Mouse (Mus musculus): ENCODE measurements around the gene Gm8439. TPM values are rescaled to one million over a fixed set of nuclear protein-coding genes. Genes with fewer than 3 reads are reported as not detected.
A peak's percentile ranks its signal among the peaks of the same experiment; 100 is the strongest.

The Gm8439 gene
- polyA plus RNA-seq, 1 experiment from 2014 or later, result not detected

GRCm38 (mm10) chr4:120616199-120617025 lies 27.9 kb downstream of the Gm8439 start:
- WGBS, result 63% methylated on average over 13 of the region's 13 CpGs
- Histone ChIP-seq H3K9me3 (replicated peaks; ENCODE audit: control insufficient read depth, low read length) (no peaks in the 10 kb centered on the region), H3K27ac (ENCODE audit: low read depth, low read length) (no peak overlapping the region), H3K27me3 (replicated peaks; ENCODE audit: control insufficient read depth, insufficient read depth, low read length) (no peaks in the 10 kb centered on the region), H3K4me2 (ENCODE audit: low read length) (no peak overlapping the region), H3K4me3 (ENCODE audit: low read depth, low read length) (no peak overlapping the region), H3K9ac (ENCODE audit: low read length) (no peak overlapping the region), H3K36me3 (ENCODE audit: control insufficient read depth, insufficient read depth, low read length) (no peaks in the 10 kb centered on the region), H3K4me1 (ENCODE audit: control insufficient read depth, insufficient read depth, low read length) (no peaks in the 10 kb centered on the region)
- no peak for DNase-seq (ENCODE audit: low spot score)
- no peak for ATAC-seq

DNA sequence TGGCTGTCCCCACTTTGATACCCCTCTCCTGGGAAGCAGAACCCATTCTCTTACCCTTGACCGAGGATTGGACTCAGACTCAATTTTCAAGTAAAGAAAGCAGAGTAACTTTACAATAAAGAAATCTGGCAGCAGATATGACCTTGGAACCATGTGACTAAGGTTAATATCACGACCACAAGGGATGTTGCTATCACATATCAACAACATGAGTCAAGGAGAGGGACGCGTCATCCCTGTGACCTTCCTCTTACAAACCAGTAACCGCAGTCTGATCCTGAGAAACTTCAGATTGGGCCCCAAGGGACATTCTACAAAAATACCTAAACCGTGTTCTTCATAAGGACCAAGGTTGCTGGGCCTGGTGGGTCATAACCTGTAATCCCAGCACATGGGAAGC lies 39.2 kb downstream of the Gm8439 start:
- DNase-seq (ENCODE audit: low spot score) (no peak), ATAC-seq (no peak)
- Histone ChIP-seq H3K4me3 (ENCODE audit: low read depth, low read length) (no peak overlapping the region), H3K27me3 (replicated peaks; ENCODE audit: control insufficient read depth, insufficient read depth, low read length) (no peaks in the 10 kb centered on the region), H3K27ac (ENCODE audit: low read depth, low read length) (no peak overlapping the region), H3K9ac (ENCODE audit: low read length) (no peak overlapping the region), H3K4me2 (ENCODE audit: low read length) (no peak overlapping the region), H3K36me3 (ENCODE audit: control insufficient read depth, insufficient read depth, low read length) (no peaks in the 10 kb centered on the region), H3K9me3 (replicated peaks; ENCODE audit: control insufficient read depth, low read length) (no peaks in the 10 kb centered on the region), H3K4me1 (ENCODE audit: control insufficient read depth, insufficient read depth, low read length) (no peaks in the 10 kb centered on the region)
- 91% methylated on average over 6 of the region's 6 CpGs for WGBS

DNA sequence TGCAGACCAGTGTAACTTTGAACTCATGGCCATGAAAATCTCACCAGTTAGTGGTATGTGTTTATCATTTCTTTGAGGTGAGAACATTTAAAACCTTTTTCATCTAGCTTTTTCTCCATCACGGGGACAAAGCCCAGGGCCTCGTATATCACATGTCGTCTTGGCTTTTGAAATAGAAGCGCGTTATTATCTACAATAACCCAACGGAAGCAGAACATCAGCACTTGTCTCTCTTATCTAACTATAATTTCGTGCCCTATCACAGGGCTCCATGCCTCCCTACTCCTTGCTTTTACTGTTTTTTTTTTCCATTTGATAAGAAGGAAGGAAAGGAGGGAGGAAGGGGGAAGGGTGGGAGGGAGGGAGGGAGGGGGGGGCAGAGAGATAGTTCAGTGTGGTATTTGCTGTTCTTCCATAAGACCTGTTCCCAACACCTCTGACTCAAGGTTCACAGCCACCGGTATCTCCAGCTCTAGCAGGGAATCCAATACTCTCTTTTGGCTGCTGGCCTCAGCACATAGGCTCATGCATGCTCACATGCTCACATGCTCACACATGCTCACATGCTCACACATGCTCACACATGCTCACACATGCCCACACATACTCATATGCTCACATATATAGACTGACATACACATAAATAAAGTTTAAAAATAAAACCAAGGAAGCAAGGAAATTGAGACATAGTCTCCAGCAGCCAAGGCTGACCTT lies 41.8 kb downstream of the Gm8439 start:
- Histone ChIP-seq H3K9me3 (replicated peaks; ENCODE audit: control insufficient read depth, low read length) (no peaks in the 10 kb centered on the region), H3K9ac (ENCODE audit: low read length) (no peak overlapping the region), H3K4me3 (ENCODE audit: low read depth, low read length) (no peak overlapping the region), H3K27ac (ENCODE audit: low read depth, low read length) (no peak overlapping the region), H3K4me1 (ENCODE audit: control insufficient read depth, insufficient read depth, low read length) (no peaks in the 10 kb centered on the region), H3K27me3 (replicated peaks; ENCODE audit: control insufficient read depth, insufficient read depth, low read length) (no peaks in the 10 kb centered on the region), H3K36me3 (ENCODE audit: control insufficient read depth, insufficient read depth, low read length) (no peaks in the 10 kb centered on the region), H3K4me2 (ENCODE audit: low read length) (no peak overlapping the region)
- no peak for ATAC-seq
- WGBS, result 84% methylated on average over 8 of the region's 8 CpGs
- no peak for DNase-seq (ENCODE audit: low spot score)

DNA sequence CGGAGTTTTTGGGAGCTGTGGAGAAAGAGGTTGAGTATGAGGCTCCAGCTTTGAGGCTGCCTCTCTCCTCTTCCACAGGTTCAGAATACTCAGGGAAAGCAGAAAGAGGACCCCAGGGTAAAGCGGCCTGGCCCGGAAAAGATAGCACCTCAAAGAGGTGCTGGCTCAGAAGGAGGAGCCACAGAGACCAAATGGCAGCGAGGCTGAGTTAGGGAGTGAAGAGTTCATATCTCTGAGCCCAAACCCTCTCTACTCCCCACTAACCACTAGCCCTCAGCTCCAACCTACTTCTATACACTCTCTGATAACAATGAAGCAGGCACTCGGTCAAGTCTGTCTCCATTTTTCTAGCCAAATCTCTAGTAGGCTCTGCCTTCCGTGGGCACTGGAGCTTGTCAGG lies 43.3 kb downstream of the Gm8439 start:
- DNase-seq (ENCODE audit: low spot score), result no peak
- ATAC-seq, result no peak
- no peaks in the 10 kb centered on the region for H3K9me3 ChIP-seq (replicated peaks; ENCODE audit: control insufficient read depth, low read length)
- H3K4me2 ChIP-seq (ENCODE audit: low read length), result no peak overlapping the region
- H3K4me3 ChIP-seq (ENCODE audit: low read depth, low read length), result no peak overlapping the region
- no peaks in the 10 kb centered on the region for H3K4me1 ChIP-seq (ENCODE audit: control insufficient read depth, insufficient read depth, low read length)
- no peak overlapping the region for H3K9ac ChIP-seq (ENCODE audit: low read length)
- H3K27ac ChIP-seq (ENCODE audit: low read depth, low read length), result no peak overlapping the region
- WGBS, result 69% methylated on average over 6 of the region's 6 CpGs
- H3K36me3 ChIP-seq (ENCODE audit: control insufficient read depth, insufficient read depth, low read length), result no peaks in the 10 kb centered on the region
- no peaks in the 10 kb centered on the region for H3K27me3 ChIP-seq (replicated peaks; ENCODE audit: control insufficient read depth, insufficient read depth, low read length)

DNA sequence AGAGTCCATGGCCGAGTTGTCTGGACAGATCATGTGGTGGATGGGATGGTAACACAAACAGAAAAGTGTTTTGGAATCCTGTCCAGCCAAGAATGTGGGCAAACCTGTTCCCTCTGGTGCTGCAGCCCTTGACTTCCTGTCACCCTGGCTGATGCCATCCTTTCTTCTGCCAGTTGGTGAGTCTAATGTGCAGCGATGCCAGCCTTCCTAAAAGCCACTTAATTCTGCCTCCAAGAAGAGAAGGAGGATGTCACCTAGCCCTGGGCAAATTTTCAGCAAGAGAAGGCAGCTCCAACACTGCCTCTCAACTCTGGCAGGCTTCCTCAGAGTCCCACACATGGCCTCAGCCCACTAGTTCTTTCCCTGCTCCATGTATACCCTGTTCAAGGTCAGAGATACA lies 46.8 kb downstream of the Gm8439 start:
- Histone ChIP-seq H3K9me3 (replicated peaks; ENCODE audit: control insufficient read depth, low read length) (no peaks in the 10 kb centered on the region), H3K27me3 (replicated peaks; ENCODE audit: control insufficient read depth, insufficient read depth, low read length) (no peaks in the 10 kb centered on the region), H3K27ac (ENCODE audit: low read depth, low read length) (no peak overlapping the region), H3K4me1 (ENCODE audit: control insufficient read depth, insufficient read depth, low read length) (no peaks in the 10 kb centered on the region), H3K4me2 (ENCODE audit: low read length) (no peak overlapping the region), H3K9ac (ENCODE audit: low read length) (no peak overlapping the region), H3K4me3 (ENCODE audit: low read depth, low read length) (no peak overlapping the region), H3K36me3 (ENCODE audit: control insufficient read depth, insufficient read depth, low read length) (no peaks in the 10 kb centered on the region)
- no peak for ATAC-seq
- DNase-seq (ENCODE audit: low spot score), result no peak
- 87% methylated on average over 2 of the region's 2 CpGs for WGBS

GRCm38 (mm10) chr4:120641946-120642345 lies 53.4 kb downstream of the Gm8439 start:
- no peak overlapping the region for H3K4me2 ChIP-seq (ENCODE audit: low read length)
- no peaks in the 10 kb centered on the region for H3K27me3 ChIP-seq (replicated peaks; ENCODE audit: control insufficient read depth, insufficient read depth, low read length)
- no peak overlapping the region for H3K9ac ChIP-seq (ENCODE audit: low read length)
- no peaks in the 10 kb centered on the region for H3K36me3 ChIP-seq (ENCODE audit: control insufficient read depth, insufficient read depth, low read length)
- no peak overlapping the region for H3K4me3 ChIP-seq (ENCODE audit: low read depth, low read length)
- no peaks in the 10 kb centered on the region for H3K9me3 ChIP-seq (replicated peaks; ENCODE audit: control insufficient read depth, low read length)
- no peak for DNase-seq (ENCODE audit: low spot score)
- ATAC-seq, result no peak
- no peak overlapping the region for H3K27ac ChIP-seq (ENCODE audit: low read depth, low read length)
- WGBS, result 93% methylated on average over 6 of the region's 6 CpGs
- H3K4me1 ChIP-seq (ENCODE audit: control insufficient read depth, insufficient read depth, low read length), result no peaks in the 10 kb centered on the region

- H3K4me3 ChIP-seq (ENCODE audit: low read depth, low read length), result no peak overlapping the region
- no peaks in the 10 kb centered on the region for H3K36me3 ChIP-seq (ENCODE audit: control insufficient read depth, insufficient read depth, low read length)
- peaks cover under 1% of the 10 kb centered on the region; the same call in 1 of the 2 replicates for H3K27me3 ChIP-seq (replicated peaks; ENCODE audit: control insufficient read depth, insufficient read depth, low read length)
- H3K27ac ChIP-seq (ENCODE audit: low read depth, low read length), result no peak overlapping the region
- WGBS, result 85% methylated on average over 3 of the region's 3 CpGs
- no peak overlapping the region for H3K4me2 ChIP-seq (ENCODE audit: low read length)
- no peak for DNase-seq (ENCODE audit: low spot score)
- H3K9ac ChIP-seq (ENCODE audit: low read length), result no peak overlapping the region
- no peaks in the 10 kb centered on the region for H3K9me3 ChIP-seq (replicated peaks; ENCODE audit: control insufficient read depth, low read length)
- no peak for ATAC-seq
- no peaks in the 10 kb centered on the region for H3K4me1 ChIP-seq (ENCODE audit: control insufficient read depth, insufficient read depth, low read length)
Measured at GRCm38 (mm10) chr4:120643899-120644298, 55.4 kb downstream of the Gm8439 start.

DNA sequence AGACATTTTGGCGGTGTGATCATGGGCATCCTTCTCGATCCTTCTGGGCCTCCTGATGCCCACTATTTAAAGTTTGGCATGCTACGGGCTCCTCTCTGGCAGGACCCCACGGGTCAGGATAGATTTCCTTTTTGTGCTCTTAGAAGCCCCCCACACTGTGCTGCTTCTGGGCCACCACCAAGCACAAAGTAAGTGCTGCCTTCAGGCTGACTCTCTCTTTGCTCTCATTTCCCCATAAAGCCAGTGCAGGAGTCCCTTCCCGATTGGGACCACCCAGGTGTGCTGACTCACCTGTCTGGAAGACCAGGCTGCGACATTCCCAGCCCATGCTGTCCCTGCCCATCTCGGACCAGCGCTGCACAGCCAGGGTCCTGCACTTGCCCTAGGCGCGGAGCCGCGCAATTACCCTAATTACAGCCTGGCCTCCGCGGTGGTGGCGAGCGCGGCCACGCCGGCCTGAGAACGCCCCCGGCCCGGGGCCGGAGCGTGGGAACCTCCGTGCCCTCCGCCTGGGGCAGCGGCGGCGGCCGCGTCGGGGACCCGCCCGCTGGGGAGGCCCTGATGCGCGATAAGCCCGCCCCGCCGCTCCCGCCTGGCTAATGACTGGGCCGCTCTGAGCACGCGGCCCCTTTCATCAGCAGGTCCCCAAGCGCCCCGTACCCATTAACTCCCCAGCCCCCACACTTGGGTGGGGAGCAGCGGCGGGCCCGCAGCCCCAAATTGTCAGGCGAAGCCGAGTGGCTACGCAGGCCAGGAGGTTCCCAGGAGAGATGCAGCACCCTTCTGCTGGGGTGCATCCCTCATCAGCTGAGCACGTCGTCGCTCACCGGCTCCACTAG lies 61.0 kb downstream of the Gm8439 start:
- peak; percentile 63 for DNase-seq (ENCODE audit: low spot score)
- peaks cover 6% of the 10 kb centered on the region for H3K4me1 ChIP-seq (ENCODE audit: control insufficient read depth, insufficient read depth, low read length)
- H3K27me3 ChIP-seq (replicated peaks; ENCODE audit: control insufficient read depth, insufficient read depth, low read length), result peaks cover 13% of the 10 kb centered on the region; the same call in 1 of the 2 replicates
- peak overlapping the region; percentile 49 for H3K4me3 ChIP-seq (ENCODE audit: low read depth, low read length)
- no peaks in the 10 kb centered on the region for H3K9me3 ChIP-seq (replicated peaks; ENCODE audit: control insufficient read depth, low read length)
- 3% methylated on average over 55 of the region's 55 CpGs for WGBS
- no peak overlapping the region for H3K27ac ChIP-seq (ENCODE audit: low read depth, low read length)
- H3K9ac ChIP-seq (ENCODE audit: low read length), result peak overlapping the region; percentile 71
- H3K4me2 ChIP-seq (ENCODE audit: low read length), result peak overlapping the region; percentile 95
- no peaks in the 10 kb centered on the region for H3K36me3 ChIP-seq (ENCODE audit: control insufficient read depth, insufficient read depth, low read length)
- ATAC-seq, result peak; percentile 89
